Mouse (Mus musculus) midbrain, embryonic 14.5 days (tissue): ENCODE data around the gene Crcp. TPM values are rescaled to one million over a fixed set of nuclear protein-coding genes. Genes with fewer than 3 reads are reported as not detected.

Experiments
- ATAC-seq: fragments of 200-750 bp; cut with Nextera tagmentation; 2 replicates; pipeline ENCODE4 v1.8.0; 2017; ENCODE audit warnings: moderate number of reproducible peaks, moderate library complexity; ENCODE audit not compliant: low FRiP score, low TSS enrichment
- DNase-seq: peaks from one replicate; pipeline ENCODE4 v3.0.0-alpha.2; 2015
- H3K27ac ChIP-seq: fragments of 300-500 bp; sonication (generic); replicated peaks from 2 replicates; pipeline ENCODE4 v1.5.1; 2014; ENCODE audit warnings: mild to moderate bottlenecking, low read depth, low read length, moderate library complexity
- H3K27me3 ChIP-seq: fragments of 300-500 bp; sonication (generic); 2 replicates; pipeline ENCODE4 v1.6.1; 2014; ENCODE audit warnings: low read length, control low read depth, mixed read lengths; ENCODE audit not compliant: control insufficient read depth, insufficient read depth
- H3K36me3 ChIP-seq: fragments of 300-500 bp; sonication (generic); 2 replicates; pipeline ENCODE4 v1.6.1; 2014; ENCODE audit warnings: low read length, control low read depth; ENCODE audit not compliant: control insufficient read depth, insufficient read depth
- H3K4me1 ChIP-seq: fragments of 300-500 bp; sonication (generic); 2 replicates; pipeline ENCODE4 v1.6.1; 2014; ENCODE audit warnings: mild to moderate bottlenecking, antibody characterized with exemption, low read length, control low read depth; ENCODE audit not compliant: control insufficient read depth, insufficient read depth
- H3K4me2 ChIP-seq: fragments of 300-500 bp; sonication (generic); 2 replicates; pipeline ENCODE4 v1.6.1; 2014; ENCODE audit warnings: mild to moderate bottlenecking, low read length, moderate library complexity
- H3K4me3 ChIP-seq: fragments of 300-500 bp; sonication (generic); replicated peaks from 2 replicates; pipeline ENCODE4 v1.5.1; 2014; ENCODE audit warnings: low read depth, low read length
- H3K9ac ChIP-seq: fragments of 300-500 bp; sonication (generic); replicated peaks from 2 replicates; pipeline ENCODE4 v1.6.1; 2014; ENCODE audit warnings: mild to moderate bottlenecking, low read length, moderate library complexity
- H3K9me3 ChIP-seq: fragments of 300-500 bp; sonication (generic); 2 replicates; pipeline ENCODE4 v1.6.1; 2016; ENCODE audit warnings: low read length, control low read depth, mixed read lengths; ENCODE audit not compliant: control insufficient read depth
- WGBS: fragments of 180-500 bp; shearing (Covaris S2); extraction: QIAGEN DNeasy Blood & Tissue Kit; methylation state at CpG from one replicate; pipeline ENCODE4 v1.1.7; 2014; 5-methylcytosine and 5-hydroxymethylcytosine counted together
- polyA plus RNA-seq: library from polyadenylated mRNA; unstranded; fragments of >200 nt; fragmentation: Nextera tagmentation; extraction: Ambion mirVana; gene quantifications from 2 replicates; pipeline ENCODE4 v1.2.1, GENCODE M21; 2014

Gene Crcp
- polyA plus RNA-seq, 1 experiment from 2014 or later: 54.8 TPM

DNA sequence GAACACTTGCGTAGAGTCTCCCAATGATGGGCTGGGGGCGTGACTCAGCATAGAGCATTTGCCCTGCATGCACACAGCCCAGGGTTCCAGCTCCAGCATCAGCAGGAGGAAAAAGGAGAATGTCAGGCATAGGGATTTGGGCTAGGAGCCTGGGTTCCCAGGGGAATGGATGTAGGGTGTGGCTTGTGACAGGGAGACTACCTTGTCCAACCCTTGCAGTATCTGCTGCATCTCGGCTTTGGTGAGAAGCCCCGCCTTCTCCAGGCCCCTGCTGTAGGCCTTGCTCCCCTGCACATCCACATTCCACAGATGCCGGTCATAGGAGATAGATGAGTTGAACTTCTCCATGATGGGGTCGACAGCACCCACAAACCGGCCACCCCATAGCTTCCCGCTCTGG, 9.6 kb upstream of the Crcp start:
- Histone ChIP-seq H3K9ac (no peak overlapping the region), H3K27ac (no peak overlapping the region), H3K36me3 (peaks cover 6% of the 10 kb centered on the region; the same call in 1 of the 2 replicates), H3K27me3 (no peaks in the 10 kb centered on the region), H3K4me2 (no peak overlapping the region), H3K9me3 (no peaks in the 10 kb centered on the region), H3K4me3 (no peak overlapping the region), H3K4me1 (peaks cover 4% of the 10 kb centered on the region; the same call in 1 of the 2 replicates)
- WGBS: 83% methylated on average over 8 of the region's 8 CpGs
- no peak for ATAC-seq
- no peak for DNase-seq

DNA sequence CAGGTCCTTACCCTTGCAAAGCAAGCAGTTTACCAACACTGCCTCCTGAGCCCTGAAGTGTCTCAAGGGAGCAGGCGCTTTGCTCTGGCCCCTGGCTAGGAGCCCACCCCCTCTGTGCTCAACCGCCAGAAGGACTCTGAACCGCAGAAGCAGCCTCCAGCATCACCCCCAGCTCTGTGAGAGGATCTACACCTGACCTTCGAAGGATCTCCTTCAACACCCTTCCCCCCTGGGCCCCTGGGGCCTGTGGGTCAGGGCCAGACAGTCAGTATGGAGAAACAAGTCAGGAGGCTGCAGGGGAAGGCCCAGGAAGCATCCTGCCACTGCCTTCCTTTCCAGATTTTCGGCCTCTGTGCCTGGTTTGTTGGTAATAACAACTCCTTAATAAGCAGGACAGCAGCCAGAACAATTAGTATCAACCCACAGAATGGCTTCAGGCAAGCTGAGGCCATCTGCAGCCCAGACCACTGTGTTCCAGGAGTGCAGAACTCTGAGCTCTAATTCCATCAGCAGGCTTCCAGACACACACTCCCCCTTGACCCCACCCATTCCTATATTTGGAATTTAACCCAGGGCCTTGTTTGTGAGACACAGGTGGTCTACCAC, 7.6 kb upstream of the Crcp start:
- Histone ChIP-seq H3K36me3 (no peaks in the 10 kb centered on the region), H3K4me1 (peaks cover 4% of the 10 kb centered on the region; the same call in 1 of the 2 replicates), H3K4me2 (no peak overlapping the region), H3K9ac (no peak overlapping the region), H3K27me3 (no peaks in the 10 kb centered on the region), H3K9me3 (no peaks in the 10 kb centered on the region), H3K4me3 (no peak overlapping the region), H3K27ac (no peak overlapping the region)
- WGBS: 66% methylated on average over 5 of the region's 5 CpGs
- no peak for DNase-seq
- ATAC-seq: no peak

DNA sequence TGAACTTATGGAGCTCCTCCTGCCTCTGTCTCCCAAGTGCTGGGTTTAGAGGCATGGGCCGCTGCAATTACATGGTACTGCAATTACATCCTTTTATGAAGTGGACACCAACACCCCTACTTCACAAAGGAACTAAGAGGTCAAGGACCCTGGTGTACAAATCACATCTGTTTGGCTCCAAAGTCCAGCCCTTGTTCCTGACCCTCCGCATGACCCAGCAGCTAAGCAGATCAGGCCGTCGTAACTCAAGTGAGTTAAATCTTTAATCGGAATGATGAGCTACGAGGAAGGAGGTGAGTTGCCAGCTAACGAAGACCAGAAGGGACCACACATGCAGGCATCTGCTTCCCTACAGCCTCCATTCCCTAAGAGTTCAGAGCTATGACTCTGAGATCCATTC, 6.7 kb upstream of the Crcp start:
- no peaks in the 10 kb centered on the region for H3K27me3 ChIP-seq
- no peaks in the 10 kb centered on the region for H3K9me3 ChIP-seq
- 86% methylated on average over 7 of the region's 7 CpGs for WGBS
- H3K4me1 ChIP-seq: peaks cover 4% of the 10 kb centered on the region; the same call in 1 of the 2 replicates
- no peak for ATAC-seq
- H3K4me3 ChIP-seq: no peak overlapping the region
- no peaks in the 10 kb centered on the region for H3K36me3 ChIP-seq
- H3K9ac ChIP-seq: no peak overlapping the region
- no peak for DNase-seq
- H3K4me2 ChIP-seq: no peak overlapping the region
- no peak overlapping the region for H3K27ac ChIP-seq

DNA sequence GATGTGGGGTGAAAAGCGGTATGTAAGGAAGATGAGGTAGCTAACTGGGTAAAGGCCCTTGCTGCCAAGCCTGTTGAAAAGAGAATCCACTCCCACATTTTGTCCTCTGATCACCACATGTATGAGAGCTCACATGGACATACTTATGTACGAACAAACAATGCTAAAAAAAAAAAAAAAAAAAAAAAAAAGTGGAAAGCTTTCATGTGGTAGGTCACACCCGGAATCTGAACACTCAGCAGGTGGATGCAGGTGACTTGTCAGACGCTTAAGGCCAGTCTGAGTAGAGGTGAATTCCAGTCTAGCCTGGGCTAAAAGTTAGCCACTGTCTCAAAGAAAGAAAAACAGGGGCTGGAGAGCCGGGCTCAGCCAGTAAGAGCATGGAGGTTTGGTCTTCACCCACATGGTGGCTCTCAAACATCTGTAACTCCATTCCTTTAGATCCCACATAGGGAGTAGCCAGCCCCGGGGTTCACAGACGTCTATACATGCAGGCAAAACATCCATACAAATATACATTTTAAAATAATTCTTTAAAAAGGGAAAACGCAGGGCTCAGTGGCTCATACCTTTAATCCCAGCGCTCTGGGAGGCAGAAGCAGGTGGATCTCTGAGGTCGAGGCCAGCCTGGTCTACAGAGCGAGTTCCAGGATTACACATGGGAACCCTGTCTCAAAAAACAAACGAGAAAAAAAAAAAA, 5.9 kb upstream of the Crcp start:
- H3K4me1 ChIP-seq: peaks cover 4% of the 10 kb centered on the region; the same call in 1 of the 2 replicates
- ATAC-seq: no peak
- H3K4me2 ChIP-seq: peak overlapping the region; percentile 93
- H3K27me3 ChIP-seq: no peaks in the 10 kb centered on the region
- H3K36me3 ChIP-seq: no peaks in the 10 kb centered on the region
- WGBS: 44% methylated on average over 12 of the region's 12 CpGs
- H3K27ac ChIP-seq: no peak overlapping the region
- peak overlapping the region; percentile 60; the same call in 1 of the 2 replicates for H3K9ac ChIP-seq
- no peak for DNase-seq
- peak overlapping the region; percentile 59 for H3K4me3 ChIP-seq
- H3K9me3 ChIP-seq: no peaks in the 10 kb centered on the region

DNA sequence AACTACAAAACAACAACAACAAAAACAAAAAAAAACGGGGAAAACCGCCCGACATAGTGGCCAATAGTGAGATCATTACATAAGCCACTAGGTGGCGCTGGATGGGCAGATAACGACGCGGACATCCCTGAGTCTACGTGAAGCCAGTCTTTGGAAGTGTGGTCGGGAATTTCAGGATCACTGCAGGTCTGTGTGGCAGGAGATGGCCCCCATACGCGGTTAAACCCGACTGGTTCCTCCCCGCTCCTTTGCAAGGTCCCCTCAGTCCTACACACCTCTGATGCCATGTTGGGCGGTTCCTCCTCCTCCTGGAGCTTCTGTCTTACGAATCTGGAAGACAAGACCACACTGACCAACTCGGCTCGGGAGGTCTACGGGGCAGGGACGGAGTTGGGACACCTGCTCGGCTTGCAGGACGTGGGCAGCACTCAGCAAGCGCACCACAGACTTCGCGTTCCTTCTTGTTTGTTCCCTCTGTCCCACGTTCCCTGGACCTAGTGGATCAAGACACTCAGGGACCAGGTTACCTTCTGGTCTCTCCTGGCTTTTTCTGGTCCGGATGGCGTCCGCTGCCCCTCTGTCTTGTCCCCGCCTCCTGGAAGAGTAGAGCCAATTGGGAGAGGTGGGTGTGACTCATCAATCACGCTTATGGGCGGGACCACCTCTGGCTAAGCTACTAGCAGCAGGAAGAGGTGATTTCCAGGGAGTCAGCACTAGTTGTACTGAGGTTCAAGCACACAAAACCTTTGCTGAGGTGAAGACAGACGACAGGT, 5.1 kb upstream of the Crcp start:
- Histone ChIP-seq H3K4me2 (peak overlapping the region; percentile 93), H3K27me3 (no peaks in the 10 kb centered on the region), H3K9me3 (no peaks in the 10 kb centered on the region), H3K36me3 (no peaks in the 10 kb centered on the region), H3K27ac (peak overlapping the region; percentile 79), H3K4me3 (peak overlapping the region; percentile 59), H3K9ac (peak overlapping the region; percentile 60), H3K4me1 (peaks cover 4% of the 10 kb centered on the region; the same call in 1 of the 2 replicates)
- peak; percentile 82 for ATAC-seq
- DNase-seq: peak; percentile 94
- WGBS: under 1% methylated on average over 32 of the region's 32 CpGs

GRCm38 (mm10) chr5:130027134-130027533, 2.0 kb upstream of the Crcp start:
- no peaks in the 10 kb centered on the region for H3K36me3 ChIP-seq
- H3K4me1 ChIP-seq: peaks cover 12% of the 10 kb centered on the region; the same call in 1 of the 2 replicates
- no peak overlapping the region for H3K4me2 ChIP-seq
- no peaks in the 10 kb centered on the region for H3K27me3 ChIP-seq
- no peak overlapping the region for H3K27ac ChIP-seq
- H3K9ac ChIP-seq: no peak overlapping the region
- 82% methylated on average over 5 of the region's 5 CpGs for WGBS
- no peaks in the 10 kb centered on the region for H3K9me3 ChIP-seq
- no peak for ATAC-seq
- no peak for DNase-seq
- H3K4me3 ChIP-seq: no peak overlapping the region

GRCm38 (mm10) chr5:130027696-130028095, 1.4 kb upstream of the Crcp start:
- no peaks in the 10 kb centered on the region for H3K9me3 ChIP-seq
- 83% methylated on average over 7 of the region's 7 CpGs for WGBS
- no peak for ATAC-seq

DNA sequence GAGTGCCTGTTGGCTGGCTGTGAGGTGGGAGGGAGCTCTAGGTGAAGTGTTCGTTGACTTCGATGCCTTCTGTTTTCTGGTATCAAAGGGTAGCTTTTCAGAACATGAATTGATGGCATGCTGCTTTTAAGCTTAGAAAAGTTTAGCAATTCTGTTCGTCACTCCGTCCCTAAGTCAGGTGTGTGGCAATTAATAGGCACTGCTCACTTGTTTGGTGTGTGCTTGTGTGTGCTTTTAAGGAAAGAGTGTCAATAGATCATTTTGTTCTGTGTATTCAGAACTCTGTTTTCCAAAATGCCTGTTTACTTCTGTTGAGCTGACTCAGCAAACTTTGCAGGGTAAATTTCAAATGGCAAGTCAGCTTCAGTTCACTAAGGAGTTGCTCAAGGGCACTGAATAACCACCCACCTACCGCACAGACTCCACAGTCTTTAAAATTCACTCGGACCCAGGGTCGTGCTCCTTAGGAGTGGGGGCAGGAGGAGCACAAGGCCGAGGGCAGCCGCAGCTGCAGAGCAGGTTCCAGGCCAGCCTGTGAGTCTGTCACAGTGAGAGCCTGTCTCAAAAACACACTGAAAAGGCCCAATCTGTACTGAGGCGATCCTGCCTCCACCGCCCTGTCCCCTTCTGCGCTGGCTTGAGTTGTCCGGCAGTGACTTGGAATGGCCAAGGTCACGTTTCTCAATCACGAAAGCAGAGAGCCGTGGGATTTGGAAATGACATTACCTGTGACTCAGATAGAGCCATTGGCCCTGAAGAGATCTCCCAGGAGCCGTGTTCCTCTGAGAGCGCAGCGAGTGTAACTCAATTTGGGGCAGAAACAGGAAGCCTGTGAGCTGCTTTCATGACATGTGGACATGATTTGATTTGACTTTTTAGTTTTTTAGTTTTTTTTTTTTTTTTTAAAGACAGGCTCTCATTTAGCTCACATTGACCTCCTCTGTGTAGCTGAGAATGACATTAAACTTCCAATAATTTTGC, 2.6 kb downstream of the Crcp start:
- Histone ChIP-seq H3K36me3 (peaks cover 8% of the 10 kb centered on the region), H3K4me1 (peaks cover 9% of the 10 kb centered on the region; the same call in 1 of the 2 replicates), H3K27ac (no peak overlapping the region), H3K9ac (no peak overlapping the region), H3K27me3 (no peaks in the 10 kb centered on the region), H3K4me3 (no peak overlapping the region), H3K9me3 (no peaks in the 10 kb centered on the region), H3K4me2 (no peak overlapping the region)
- DNase-seq (no peak), ATAC-seq (no peak)
- 92% methylated on average over 19 of the region's 19 CpGs for WGBS

More at GRCm38 (mm10) chr5:130027696-130028095, 1.4 kb upstream of the Crcp start:
- Histone ChIP-seq H3K4me3 (no peak overlapping the region), H3K36me3 (no peaks in the 10 kb centered on the region), H3K27ac (no peak overlapping the region), H3K9ac (no peak overlapping the region), H3K27me3 (no peaks in the 10 kb centered on the region), H3K4me1 (peaks cover 12% of the 10 kb centered on the region; the same call in 1 of the 2 replicates), H3K4me2 (no peak overlapping the region)
- no peak for DNase-seq
